Mouse (Mus musculus) frontal cortex, adult 2 months (tissue): ENCODE data around the gene Gm4631. TPM values are rescaled to one million over a fixed set of nuclear protein-coding genes. Genes with fewer than 3 reads are reported as not detected.
"Not testable (repeated sequence)": the region's sequence is repeated elsewhere in the genome, so short reads cannot be mapped to it uniquely, and the experiment has no call there.

ENCODE experiments used
- DNase-seq, 2 experiments: peaks; one replicate each; pipeline ENCODE4 v3.0.0; 2022; ENCODE audit warnings: low spot score in 1 of 2; ENCODE audit errors: extremely low spot score in 1 of 2
- polyA plus RNA-seq: library from polyadenylated mRNA; depleted of rRNA; stranded (reverse); fragments of >200 nt; gene quantifications from 2 replicates; pipeline ENCODE4 v1.2.3, GENCODE M21; 2012; rRNA removed

The Gm4631 gene
- polyA plus RNA-seq: 25.7 and 29.3 TPM in 2 replicates

DNA sequence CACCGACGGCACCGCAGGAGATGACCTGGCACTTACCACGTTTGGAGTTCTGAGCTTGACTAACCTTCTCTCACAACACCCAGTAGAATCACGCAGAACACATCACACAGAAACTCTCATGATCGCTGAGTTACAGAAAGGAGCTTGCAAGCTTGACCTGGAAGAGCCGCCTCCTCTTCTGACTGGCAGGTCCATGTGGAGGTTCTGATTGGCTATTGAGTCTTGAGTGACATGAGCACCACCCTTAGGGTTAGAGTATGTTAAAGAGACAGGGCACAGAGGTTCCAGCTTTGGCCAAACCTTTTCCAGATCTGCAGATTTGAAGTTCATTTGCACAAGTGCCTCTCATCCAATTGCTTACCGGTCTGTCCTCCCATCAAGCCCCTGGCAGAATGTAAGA lies at the start of gene Gm4631:
TSS of gene Gm4631 (minus strand) at position 101 of the 400 bp plus-strand sequence.
- DNase-seq: not testable (repeated sequence)

DNA sequence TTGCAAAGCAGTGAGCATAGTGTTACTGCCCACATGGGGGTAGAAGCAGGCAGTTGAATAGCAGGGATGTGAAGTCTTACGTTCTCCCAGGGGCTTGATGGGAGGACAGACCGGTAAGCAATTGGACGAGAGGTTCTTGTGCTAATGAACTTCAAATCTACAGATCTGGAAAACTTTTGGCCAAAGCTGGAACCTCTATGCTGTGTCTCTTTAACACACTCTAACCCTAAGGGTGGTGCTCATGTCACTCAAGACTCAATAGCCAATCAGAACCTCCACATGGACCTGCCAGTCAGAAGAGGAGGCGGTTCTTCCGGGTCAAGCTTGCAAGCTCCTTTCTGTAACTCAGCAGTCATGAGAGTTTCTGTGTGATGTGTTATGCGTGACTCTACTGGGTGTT lies 34.1 kb upstream of the Gm4631 start, which contains the start of gene Zfp968:
TSS of gene Zfp968 (plus strand) at position 301 of the 400 bp plus-strand sequence.
- not testable (repeated sequence) for DNase-seq

DNA sequence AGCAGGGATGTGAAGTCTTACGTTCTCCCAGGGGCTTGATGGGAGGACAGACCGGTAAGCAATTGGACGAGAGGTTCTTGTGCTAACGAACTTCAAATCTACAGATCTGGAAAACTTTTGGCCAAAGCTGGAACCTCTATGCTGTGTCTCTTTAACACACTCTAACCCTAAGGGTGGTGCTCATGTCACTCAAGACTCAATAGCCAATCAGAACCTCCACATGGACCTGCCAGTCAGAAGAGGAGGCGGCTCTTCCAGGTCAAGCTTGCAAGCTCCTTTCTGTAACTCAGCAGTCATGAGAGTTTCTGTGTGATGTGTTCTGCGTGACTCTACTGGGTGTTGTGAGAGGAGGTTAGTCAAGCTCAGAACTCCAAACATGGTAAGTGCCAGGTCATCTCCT lies 63.2 kb downstream of the Gm4631 start, which contains the start of gene Gm14440:
TSS of gene Gm14440 (plus strand) at position 301 of the 400 bp plus-strand sequence.
- not testable (repeated sequence) for DNase-seq

Other genes with a start within 250 kb of the Gm4631 start
- gene Gm14399, start 196.2 kb downstream of the Gm4631 start, polyA plus RNA-seq: 21.9 and 34.2 TPM in 2 replicates
- 3.5 and 4.0 TPM in 2 replicates for gene Gm14443, start 162.3 kb downstream of the Gm4631 start, polyA plus RNA-seq
- 14.9 and 18.1 TPM in 2 replicates for gene Gm14391, start 131.3 kb downstream of the Gm4631 start, polyA plus RNA-seq
- not detected in 2 replicates for gene Gm14440, start 63.1 kb downstream of the Gm4631 start, polyA plus RNA-seq
- gene Zfp968, start 34.2 kb upstream of the Gm4631 start, polyA plus RNA-seq: 4.1 and 4.3 TPM in 2 replicates
- gene Gm4724, start 97.6 kb upstream of the Gm4631 start, polyA plus RNA-seq: 28.6 and 34.8 TPM in 2 replicates
- 3.5 and 4.0 TPM in 2 replicates for gene Zfp965, start 131.8 kb upstream of the Gm4631 start, polyA plus RNA-seq